Mouse (Mus musculus): ENCODE measurements around the gene Adam11. TPM values are rescaled to one million over a fixed set of nuclear protein-coding genes. Genes with fewer than 3 reads are reported as not detected.
A peak's percentile ranks its signal among the peaks of the same experiment; 100 is the strongest.

Adam11 gene
- polyA plus RNA-seq, 1 experiment from 2014 or later, result 25.6 TPM

- Histone ChIP-seq H3K9ac (replicated peaks) (no peak overlapping the region), H3K36me3 (peaks cover 4% of the 10 kb centered on the region; the same call in 1 of the 2 replicates), H3K4me3 (no peak overlapping the region), H3K27me3 (no peaks in the 10 kb centered on the region), H3K4me2 (replicated peaks) (no peak overlapping the region), H3K4me1 (peaks cover 34% of the 10 kb centered on the region), H3K9me3 (no peaks in the 10 kb centered on the region), H3K27ac (replicated peaks) (peak overlapping the region; percentile 95)
- whole genome bisulfite sequencing, result 56% methylated on average over 18 of the region's 18 CpGs
- ATAC-seq (replicated peaks), result no peak
These were observed 11.8 kb downstream of the Adam11 start for GRCm38 (mm10) chr11:102772771-102773700.

GRCm38 (mm10) chr11:102773713-102774611, 12.7 kb downstream of the Adam11 start:
- peak overlapping the region; percentile 95 for H3K27ac ChIP-seq (replicated peaks)
- under 1% methylated on average over 41 of the region's 46 CpGs for WGBS
- H3K4me2 ChIP-seq (replicated peaks), result peak overlapping the region; percentile 79
- ATAC-seq (replicated peaks), result peak; percentile 61
- peak overlapping the region; percentile 54 for H3K4me3 ChIP-seq
- H3K36me3 ChIP-seq, result peaks cover 4% of the 10 kb centered on the region; the same call in 1 of the 2 replicates
- no peaks in the 10 kb centered on the region for H3K27me3 ChIP-seq
- H3K9me3 ChIP-seq, result no peaks in the 10 kb centered on the region
- H3K4me1 ChIP-seq, result peaks cover 40% of the 10 kb centered on the region
- peak overlapping the region; percentile 74 for H3K9ac ChIP-seq (replicated peaks)

GRCm38 (mm10) chr11:102774621-102775141, 13.4 kb downstream of the Adam11 start:
- peaks cover 40% of the 10 kb centered on the region for H3K4me1 ChIP-seq
- H3K9me3 ChIP-seq, result no peaks in the 10 kb centered on the region
- H3K4me2 ChIP-seq (replicated peaks), result peak overlapping the region; percentile 79
- 2% methylated on average over 25 of the region's 25 CpGs for whole genome bisulfite sequencing
- H3K27me3 ChIP-seq, result no peaks in the 10 kb centered on the region
- peak overlapping the region; percentile 74 for H3K9ac ChIP-seq (replicated peaks)
- peak overlapping the region; percentile 95 for H3K27ac ChIP-seq (replicated peaks)
- peak overlapping the region; percentile 54 for H3K4me3 ChIP-seq
- peak; percentile 84 for ATAC-seq (replicated peaks)
- peaks cover 4% of the 10 kb centered on the region; the same call in 1 of the 2 replicates for H3K36me3 ChIP-seq

DNA sequence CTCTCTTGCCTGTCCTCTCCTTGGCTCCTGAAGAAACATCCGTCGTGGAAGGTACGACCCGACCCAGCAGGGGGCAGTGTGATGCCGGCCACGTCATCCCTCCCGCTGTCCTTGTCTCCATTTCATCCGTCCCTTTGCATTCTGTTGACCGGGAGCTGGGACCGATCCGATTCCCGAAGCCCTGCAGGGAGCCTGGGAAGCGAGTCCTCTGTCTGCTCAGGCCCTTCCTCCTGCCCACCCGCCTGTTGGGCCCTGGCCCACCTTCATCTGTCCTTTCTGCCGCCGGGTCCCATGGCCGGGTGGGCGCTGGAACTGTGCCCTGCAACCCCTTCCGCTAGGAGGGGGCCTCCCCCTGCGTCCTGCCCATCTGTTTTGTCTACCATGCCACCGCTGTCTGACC, 16.4 kb downstream of the Adam11 start:
- no peak for ATAC-seq (replicated peaks)
- peak overlapping the region; percentile 42 for H3K4me2 ChIP-seq (replicated peaks)
- H3K27me3 ChIP-seq, result no peaks in the 10 kb centered on the region

DNA sequence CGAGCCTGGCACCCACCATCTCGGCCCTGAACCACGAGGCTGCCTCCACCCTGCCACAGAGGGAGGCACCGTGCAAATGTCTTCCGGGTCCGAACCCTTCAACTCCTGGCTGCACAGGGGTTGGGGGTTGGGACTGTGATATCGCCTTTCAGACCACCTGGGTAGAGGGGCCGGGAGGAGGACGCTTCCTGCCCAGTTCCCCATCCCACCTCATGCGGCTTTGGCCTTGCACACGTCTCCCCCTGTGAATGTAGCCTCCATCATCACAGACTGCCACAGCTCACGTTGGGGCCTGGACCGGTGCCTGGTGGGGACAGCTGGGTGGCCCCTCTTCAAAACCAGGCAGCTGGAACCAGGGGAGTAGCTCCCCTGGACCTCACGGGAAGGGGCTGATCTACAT, 16.9 kb downstream of the Adam11 start:
- 33% methylated on average over 14 of the region's 14 CpGs for WGBS
- Histone ChIP-seq H3K36me3 (peaks cover 4% of the 10 kb centered on the region; the same call in 1 of the 2 replicates), H3K9me3 (no peaks in the 10 kb centered on the region), H3K4me2 (replicated peaks) (peak overlapping the region; percentile 42), H3K27ac (replicated peaks) (no peak overlapping the region; the same call in 1 of the 2 replicates), H3K4me3 (no peak overlapping the region), H3K9ac (replicated peaks) (peak overlapping the region; percentile 34; the same call in 1 of the 2 replicates), H3K27me3 (no peaks in the 10 kb centered on the region), H3K4me1 (peaks cover 30% of the 10 kb centered on the region)
- no peak for ATAC-seq (replicated peaks)

More for the DNA sequence above, 16.4 kb downstream of the Adam11 start:
- Histone ChIP-seq H3K4me1 (peaks cover 36% of the 10 kb centered on the region), H3K36me3 (peaks cover 4% of the 10 kb centered on the region; the same call in 1 of the 2 replicates), H3K27ac (replicated peaks) (no peak overlapping the region), H3K4me3 (peak overlapping the region; percentile 20; the same call in 1 of the 2 replicates), H3K9me3 (no peaks in the 10 kb centered on the region), H3K9ac (replicated peaks) (peak overlapping the region; percentile 34; the same call in 1 of the 2 replicates)
- 23% methylated on average over 21 of the region's 21 CpGs for whole genome bisulfite sequencing

DNA sequence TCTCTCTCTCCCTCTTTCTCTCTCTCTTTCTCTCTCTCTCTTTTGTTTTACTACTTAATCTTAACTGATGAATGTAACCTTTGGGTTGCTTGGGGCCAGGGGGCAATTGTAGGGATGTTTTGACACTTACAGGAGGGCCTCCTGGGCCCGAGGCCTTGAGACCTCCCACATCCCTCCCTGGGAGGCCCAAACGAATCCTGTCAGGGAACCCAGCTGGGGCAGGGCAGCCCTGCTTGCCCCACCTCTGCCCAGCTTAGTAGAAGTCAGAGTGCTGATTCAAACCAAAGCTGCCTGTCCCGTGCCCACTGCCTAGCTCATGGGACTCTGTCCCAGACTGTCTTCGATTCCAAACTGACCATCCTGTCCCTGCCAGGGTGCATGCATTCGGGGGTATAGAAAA, 17.4 kb downstream of the Adam11 start:
- peaks cover 4% of the 10 kb centered on the region; the same call in 1 of the 2 replicates for H3K36me3 ChIP-seq
- no peaks in the 10 kb centered on the region for H3K27me3 ChIP-seq
- H3K9me3 ChIP-seq, result no peaks in the 10 kb centered on the region
- no peak overlapping the region for H3K27ac ChIP-seq (replicated peaks)
- H3K4me2 ChIP-seq (replicated peaks), result no peak overlapping the region
- 44% methylated on average over 5 of the region's 5 CpGs for WGBS
- peaks cover 26% of the 10 kb centered on the region for H3K4me1 ChIP-seq
- ATAC-seq (replicated peaks), result no peak
- H3K4me3 ChIP-seq, result no peak overlapping the region
- H3K9ac ChIP-seq (replicated peaks), result no peak overlapping the region

DNA sequence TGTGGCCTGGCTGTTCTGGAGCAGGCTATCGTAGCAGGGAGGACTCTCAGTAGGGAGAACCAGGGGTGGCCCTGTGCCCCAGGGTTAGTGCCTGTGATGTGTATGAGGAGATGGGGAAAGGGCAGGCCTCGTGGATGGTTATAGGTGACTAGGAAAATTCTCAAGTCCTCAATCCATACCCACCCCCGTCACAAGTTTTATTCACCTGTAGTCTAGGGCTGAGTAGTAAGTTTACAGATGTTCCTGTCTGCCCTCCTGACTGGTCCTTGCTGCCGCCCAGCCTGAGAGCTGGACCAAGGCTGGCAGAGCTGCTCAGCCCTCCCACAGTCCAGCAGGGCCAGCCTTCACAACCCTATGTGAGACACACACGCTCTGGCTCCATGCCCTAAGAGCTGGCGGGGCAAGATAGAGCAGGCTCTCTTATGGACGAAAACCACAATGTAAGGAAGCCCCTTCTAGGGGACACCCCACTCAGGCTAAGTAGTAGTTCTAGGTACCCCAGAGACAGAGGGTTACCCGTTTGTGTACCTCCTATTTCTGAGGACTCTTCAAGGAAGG, 17.9 kb downstream of the Adam11 start:
- H3K27me3 ChIP-seq, result no peaks in the 10 kb centered on the region
- no peaks in the 10 kb centered on the region for H3K9me3 ChIP-seq
- ATAC-seq (replicated peaks), result no peak
- peaks cover 4% of the 10 kb centered on the region; the same call in 1 of the 2 replicates for H3K36me3 ChIP-seq
- WGBS, result 81% methylated on average over 8 of the region's 8 CpGs
- no peak overlapping the region for H3K4me2 ChIP-seq (replicated peaks)
- no peak overlapping the region for H3K27ac ChIP-seq (replicated peaks)
- H3K9ac ChIP-seq (replicated peaks), result no peak overlapping the region
- peaks cover 25% of the 10 kb centered on the region for H3K4me1 ChIP-seq
- no peak overlapping the region for H3K4me3 ChIP-seq

DNA sequence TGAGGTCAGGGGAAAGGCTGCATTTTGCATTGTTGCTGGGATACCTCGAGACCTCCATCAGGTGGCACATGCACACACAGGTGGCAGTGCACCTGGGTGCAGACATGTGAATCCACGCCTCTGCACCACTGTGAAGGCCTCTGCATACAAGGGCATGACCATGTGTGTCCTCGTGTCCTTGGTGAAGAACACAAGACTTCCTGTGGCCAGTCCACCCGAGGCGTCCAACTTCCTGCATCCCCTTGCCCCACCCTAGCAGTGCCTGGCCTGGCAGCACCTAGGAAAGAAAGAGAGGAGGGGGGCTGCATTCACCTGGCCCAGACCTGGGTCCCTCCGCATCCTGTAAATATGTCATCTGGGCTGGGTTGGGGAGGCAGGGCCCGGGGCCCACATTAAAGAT, 18.6 kb downstream of the Adam11 start:
- H3K27ac ChIP-seq (replicated peaks), result no peak overlapping the region
- no peaks in the 10 kb centered on the region for H3K27me3 ChIP-seq
- no peaks in the 10 kb centered on the region for H3K9me3 ChIP-seq
- no peak overlapping the region for H3K4me2 ChIP-seq (replicated peaks)
- WGBS, result 76% methylated on average over 7 of the region's 7 CpGs
- H3K9ac ChIP-seq (replicated peaks), result no peak overlapping the region
- peaks cover 4% of the 10 kb centered on the region; the same call in 1 of the 2 replicates for H3K36me3 ChIP-seq
- H3K4me3 ChIP-seq, result no peak overlapping the region
- H3K4me1 ChIP-seq, result peaks cover 23% of the 10 kb centered on the region
- ATAC-seq (replicated peaks), result no peak

DNA sequence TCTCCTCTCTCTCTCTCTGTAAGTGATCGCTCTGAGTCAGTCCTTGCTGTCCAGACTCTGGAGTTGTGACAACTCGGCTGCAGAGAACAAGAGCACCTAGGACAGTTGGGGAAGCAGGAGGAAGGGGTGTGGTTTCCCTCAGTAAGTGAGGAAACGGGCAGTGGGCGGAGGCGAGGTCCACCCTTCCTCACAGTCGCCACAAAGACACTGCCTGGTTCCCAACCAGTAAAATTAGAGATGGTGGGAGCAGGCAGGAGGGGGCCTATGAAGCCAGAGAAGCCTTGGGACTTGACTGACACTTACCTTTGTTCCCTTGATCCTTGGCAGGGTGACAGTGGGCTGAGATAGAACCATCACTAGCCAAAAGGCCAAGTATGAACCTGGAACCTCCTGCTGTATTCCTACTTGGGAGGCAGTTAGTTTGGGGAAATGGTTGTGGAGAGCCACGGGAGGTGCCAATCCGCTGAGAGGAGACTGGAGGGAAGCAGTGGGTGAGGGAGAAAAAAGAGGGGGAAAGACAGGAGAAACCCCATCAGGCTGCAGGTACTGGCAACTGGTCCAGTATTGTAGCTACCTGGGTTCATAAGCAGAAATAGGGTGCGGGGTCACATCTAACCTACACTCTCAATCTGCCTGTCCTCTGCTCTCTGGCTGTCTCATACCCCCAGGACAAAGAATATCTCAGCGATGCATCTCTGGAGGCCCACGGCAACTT, 19.2 kb downstream of the Adam11 start:
- Histone ChIP-seq H3K27ac (replicated peaks) (no peak overlapping the region), H3K9ac (replicated peaks) (no peak overlapping the region)

GRCm38 (mm10) chr11:102780986-102781351, 19.7 kb downstream of the Adam11 start:
- peaks cover 14% of the 10 kb centered on the region for H3K4me1 ChIP-seq
- H3K9ac ChIP-seq (replicated peaks), result no peak overlapping the region
- H3K4me2 ChIP-seq (replicated peaks), result no peak overlapping the region
- H3K36me3 ChIP-seq, result peaks cover 4% of the 10 kb centered on the region; the same call in 1 of the 2 replicates
- no peaks in the 10 kb centered on the region for H3K9me3 ChIP-seq
- no peaks in the 10 kb centered on the region for H3K27me3 ChIP-seq
- no peak for ATAC-seq (replicated peaks)
- H3K27ac ChIP-seq (replicated peaks), result no peak overlapping the region
- WGBS, result 73% methylated on average over 10 of the region's 10 CpGs
- no peak overlapping the region for H3K4me3 ChIP-seq

More for the DNA sequence above, 19.2 kb downstream of the Adam11 start:
- Histone ChIP-seq H3K4me2 (replicated peaks) (no peak overlapping the region), H3K4me1 (peaks cover 17% of the 10 kb centered on the region), H3K4me3 (no peak overlapping the region), H3K36me3 (peaks cover 4% of the 10 kb centered on the region; the same call in 1 of the 2 replicates), H3K27me3 (no peaks in the 10 kb centered on the region), H3K9me3 (no peaks in the 10 kb centered on the region)
- ATAC-seq (replicated peaks), result no peak
- WGBS, result 47% methylated on average over 11 of the region's 11 CpGs

DNA sequence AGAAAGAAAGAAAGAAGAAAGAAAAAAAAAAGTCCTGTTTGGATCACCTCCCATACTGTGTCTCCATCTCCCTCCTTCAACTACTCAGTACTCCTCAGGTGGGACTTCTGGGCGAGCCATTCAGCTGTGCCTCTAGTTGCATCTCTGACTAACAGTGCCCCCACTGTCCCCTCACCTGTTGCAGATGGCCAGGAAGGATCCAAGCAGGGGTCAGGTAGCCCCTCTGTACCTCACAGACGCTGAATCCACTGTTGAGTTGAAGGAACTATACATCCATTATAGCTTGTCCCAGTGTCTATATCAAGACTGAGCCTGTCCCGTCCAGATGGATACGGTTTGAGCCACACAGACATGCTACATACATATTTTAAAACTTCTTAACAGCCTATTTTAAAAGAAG, 20.3 kb downstream of the Adam11 start:
- Histone ChIP-seq H3K9ac (replicated peaks) (no peak overlapping the region), H3K4me1 (peaks cover 14% of the 10 kb centered on the region), H3K27me3 (no peaks in the 10 kb centered on the region), H3K4me2 (replicated peaks) (no peak overlapping the region), H3K36me3 (peaks cover 3% of the 10 kb centered on the region; the same call in 1 of the 2 replicates), H3K4me3 (no peak overlapping the region), H3K27ac (replicated peaks) (no peak overlapping the region), H3K9me3 (no peaks in the 10 kb centered on the region)
- no peak for ATAC-seq (replicated peaks)
- WGBS, result 90% methylated on average over 4 of the region's 4 CpGs
